Mouse (Mus musculus): ENCODE measurements around the gene Bsnd. TPM values are rescaled to one million over a fixed set of nuclear protein-coding genes. Genes with fewer than 3 reads are reported as not detected.

Gene Bsnd
- not detected for polyA plus RNA-seq (2014; fragmentation: Illumina TruSeq; extraction: RNeasy Lipid Tissue Mini Kit (QIAGEN cat#74804); ENCODE audit: insufficient read depth, low read depth, low replicate concordance)

GRCm38 (mm10) chr4:106492116-106492515 lies at the start of gene Bsnd:
Gene Bsnd (minus strand): TSS chr4:106492283.

Other genes starting within 250 kb of the Bsnd start
- 6.1 TPM for gene Usp24, start 176.1 kb downstream of the Bsnd start, polyA plus RNA-seq (2014; fragmentation: Illumina TruSeq; extraction: RNeasy Lipid Tissue Mini Kit (QIAGEN cat#74804); ENCODE audit: insufficient read depth, low read depth, low replicate concordance)
- gene Pcsk9, start 28.0 kb downstream of the Bsnd start, polyA plus RNA-seq (2014; fragmentation: Illumina TruSeq; extraction: RNeasy Lipid Tissue Mini Kit (QIAGEN cat#74804); ENCODE audit: insufficient read depth, low read depth, low replicate concordance): not detected
- gene Dhcr24, start 68.8 kb upstream of the Bsnd start, polyA plus RNA-seq (2014; fragmentation: Illumina TruSeq; extraction: RNeasy Lipid Tissue Mini Kit (QIAGEN cat#74804); ENCODE audit: insufficient read depth, low read depth, low replicate concordance): 22.9 TPM
- gene Lexm, start 125.0 kb upstream of the Bsnd start, polyA plus RNA-seq (2014; fragmentation: Illumina TruSeq; extraction: RNeasy Lipid Tissue Mini Kit (QIAGEN cat#74804); ENCODE audit: insufficient read depth, low read depth, low replicate concordance): not detected
- 1.2 TPM for gene Ttc22, start 130.1 kb upstream of the Bsnd start, polyA plus RNA-seq (2014; fragmentation: Illumina TruSeq; extraction: RNeasy Lipid Tissue Mini Kit (QIAGEN cat#74804); ENCODE audit: insufficient read depth, low read depth, low replicate concordance)
- gene Pars2, start 158.8 kb upstream of the Bsnd start, polyA plus RNA-seq (2014; fragmentation: Illumina TruSeq; extraction: RNeasy Lipid Tissue Mini Kit (QIAGEN cat#74804); ENCODE audit: insufficient read depth, low read depth, low replicate concordance): 3.2 TPM
- gene Ttc4, start 186.7 kb upstream of the Bsnd start, polyA plus RNA-seq (2014; fragmentation: Illumina TruSeq; extraction: RNeasy Lipid Tissue Mini Kit (QIAGEN cat#74804); ENCODE audit: insufficient read depth, low read depth, low replicate concordance): 24.4 TPM
- gene Mroh7, start 238.6 kb upstream of the Bsnd start, polyA plus RNA-seq (2014; fragmentation: Illumina TruSeq; extraction: RNeasy Lipid Tissue Mini Kit (QIAGEN cat#74804); ENCODE audit: insufficient read depth, low read depth, low replicate concordance): 0.24 TPM
- gene Fam151a, start 241.6 kb upstream of the Bsnd start, polyA plus RNA-seq (2014; fragmentation: Illumina TruSeq; extraction: RNeasy Lipid Tissue Mini Kit (QIAGEN cat#74804); ENCODE audit: insufficient read depth, low read depth, low replicate concordance): 0.23 TPM